Mouse (Mus musculus): ENCODE measurements around the gene Tns3. TPM values are rescaled to one million over a fixed set of nuclear protein-coding genes. Genes with fewer than 3 reads are reported as not detected.

The Tns3 gene
- total and polyA plus RNA-seq, 2 experiments = 12.8 to 15.3 TPM

- Histone ChIP-seq H3K27me3 (ENCODE audit: control insufficient read depth, insufficient read depth, low read length) (no peaks in the 10 kb centered on the region), H3K9ac (ENCODE audit: low read depth, low read length) (no peak overlapping the region), H3K4me1 (ENCODE audit: control insufficient read depth, insufficient read depth, low read length) (peaks cover 1% of the 10 kb centered on the region; the same call in 1 of the 2 replicates), H3K4me3 (ENCODE audit: insufficient read depth, low read depth, low read length) (no peak overlapping the region), H3K79me2 (ENCODE audit: control insufficient read depth, insufficient read depth, low read length) (no peaks in the 10 kb centered on the region; the same call in 1 of the 2 replicates), H3K27ac (replicated peaks; ENCODE audit: insufficient read depth, low read depth, low read length) (no peak overlapping the region), H3K36me3 (ENCODE audit: control insufficient read depth, insufficient read depth, low read length) (no peaks in the 10 kb centered on the region)
- TF ChIP-seq CTCF (IDR thresholded peaks at IDR 0.05; ENCODE audit: low read depth, low read length) (no peak), POLR2A (IDR thresholded peaks at IDR 0.05; ENCODE audit: extremely low read depth, insufficient read depth, low read length) (no peak)
- WGBS = 45% methylated on average over 3 of the region's 3 CpGs
- no peak for DNase-seq (ENCODE audit: extremely low read depth, low read depth, low spot score)
Measured at GRCm38 (mm10) chr11:8593172-8593571, 71.2 kb downstream of the Tns3 start.

- Histone ChIP-seq H3K36me3 (ENCODE audit: control insufficient read depth, insufficient read depth, low read length) (no peaks in the 10 kb centered on the region), H3K4me1 (ENCODE audit: control insufficient read depth, insufficient read depth, low read length) (peaks cover 1% of the 10 kb centered on the region; the same call in 1 of the 2 replicates), H3K9ac (ENCODE audit: low read depth, low read length) (no peak overlapping the region), H3K27me3 (ENCODE audit: control insufficient read depth, insufficient read depth, low read length) (no peaks in the 10 kb centered on the region), H3K79me2 (ENCODE audit: control insufficient read depth, insufficient read depth, low read length) (no peaks in the 10 kb centered on the region; the same call in 1 of the 2 replicates), H3K4me3 (ENCODE audit: insufficient read depth, low read depth, low read length) (no peak overlapping the region), H3K27ac (replicated peaks; ENCODE audit: insufficient read depth, low read depth, low read length) (0 out of 2 replicates have a peak overlapping the region, but pooled peaks have one; percentile 19)
- WGBS = 77% methylated on average over 5 of the region's 5 CpGs
- DNase-seq (ENCODE audit: extremely low read depth, low read depth, low spot score) = peak; percentile 41
- TF ChIP-seq POLR2A (IDR thresholded peaks at IDR 0.05; ENCODE audit: extremely low read depth, insufficient read depth, low read length) (no peak), CTCF (IDR thresholded peaks at IDR 0.05; ENCODE audit: low read depth, low read length) (no peak)
Measured at GRCm38 (mm10) chr11:8591271-8591670, 73.1 kb downstream of the Tns3 start.

- TF ChIP-seq CTCF (IDR thresholded peaks at IDR 0.05; ENCODE audit: low read depth, low read length) (no peak), POLR2A (IDR thresholded peaks at IDR 0.05; ENCODE audit: extremely low read depth, insufficient read depth, low read length) (no peak)
- no peaks in the 10 kb centered on the region; the same call in 1 of the 2 replicates for H3K4me1 ChIP-seq (ENCODE audit: control insufficient read depth, insufficient read depth, low read length)
- H3K27me3 ChIP-seq (ENCODE audit: control insufficient read depth, insufficient read depth, low read length) = no peaks in the 10 kb centered on the region
- H3K79me2 ChIP-seq (ENCODE audit: control insufficient read depth, insufficient read depth, low read length) = no peaks in the 10 kb centered on the region; the same call in 1 of the 2 replicates
- DNase-seq (ENCODE audit: extremely low read depth, low read depth, low spot score) = peak; percentile 38
- H3K27ac ChIP-seq (replicated peaks; ENCODE audit: insufficient read depth, low read depth, low read length) = peak overlapping the region; percentile 46; the same call in 1 of the 2 replicates
- no peaks in the 10 kb centered on the region for H3K36me3 ChIP-seq (ENCODE audit: control insufficient read depth, insufficient read depth, low read length)
- no peak overlapping the region for H3K9ac ChIP-seq (ENCODE audit: low read depth, low read length)
- H3K4me3 ChIP-seq (ENCODE audit: insufficient read depth, low read depth, low read length) = no peak overlapping the region
- WGBS = 45% methylated on average over 9 of the region's 9 CpGs
Measured at GRCm38 (mm10) chr11:8589226-8589905, 75.0 kb downstream of the Tns3 start.

GRCm38 (mm10) chr11:8587941-8588340 is 76.4 kb downstream of the Tns3 start:
- DNase-seq (ENCODE audit: extremely low read depth, low read depth, low spot score) = no peak
- no peaks in the 10 kb centered on the region; the same call in 1 of the 2 replicates for H3K4me1 ChIP-seq (ENCODE audit: control insufficient read depth, insufficient read depth, low read length)
- no peak overlapping the region for H3K9ac ChIP-seq (ENCODE audit: low read depth, low read length)
- H3K79me2 ChIP-seq (ENCODE audit: control insufficient read depth, insufficient read depth, low read length) = no peaks in the 10 kb centered on the region; the same call in 1 of the 2 replicates
- no peak overlapping the region for H3K27ac ChIP-seq (replicated peaks; ENCODE audit: insufficient read depth, low read depth, low read length)
- TF ChIP-seq POLR2A (IDR thresholded peaks at IDR 0.05; ENCODE audit: extremely low read depth, insufficient read depth, low read length) = no peak
- TF ChIP-seq CTCF (IDR thresholded peaks at IDR 0.05; ENCODE audit: low read depth, low read length) = no peak
- WGBS = 98% methylated on average over 3 of the region's 3 CpGs
- H3K36me3 ChIP-seq (ENCODE audit: control insufficient read depth, insufficient read depth, low read length) = no peaks in the 10 kb centered on the region
- H3K4me3 ChIP-seq (ENCODE audit: insufficient read depth, low read depth, low read length) = no peak overlapping the region
- H3K27me3 ChIP-seq (ENCODE audit: control insufficient read depth, insufficient read depth, low read length) = no peaks in the 10 kb centered on the region

GRCm38 (mm10) chr11:8586996-8587644 is 77.2 kb downstream of the Tns3 start:
- Histone ChIP-seq H3K9ac (ENCODE audit: low read depth, low read length) (no peak overlapping the region), H3K36me3 (ENCODE audit: control insufficient read depth, insufficient read depth, low read length) (no peaks in the 10 kb centered on the region), H3K27me3 (ENCODE audit: control insufficient read depth, insufficient read depth, low read length) (no peaks in the 10 kb centered on the region), H3K4me1 (ENCODE audit: control insufficient read depth, insufficient read depth, low read length) (no peaks in the 10 kb centered on the region; the same call in 1 of the 2 replicates), H3K4me3 (ENCODE audit: insufficient read depth, low read depth, low read length) (no peak overlapping the region), H3K27ac (replicated peaks; ENCODE audit: insufficient read depth, low read depth, low read length) (no peak overlapping the region), H3K79me2 (ENCODE audit: control insufficient read depth, insufficient read depth, low read length) (no peaks in the 10 kb centered on the region; the same call in 1 of the 2 replicates)
- no peak for DNase-seq (ENCODE audit: extremely low read depth, low read depth, low spot score)
- 83% methylated on average over 10 of the region's 10 CpGs for WGBS
- TF ChIP-seq POLR2A (IDR thresholded peaks at IDR 0.05; ENCODE audit: extremely low read depth, insufficient read depth, low read length) = no peak
- no peak for TF ChIP-seq CTCF (IDR thresholded peaks at IDR 0.05; ENCODE audit: low read depth, low read length)
